In the genomic region with DNA sequence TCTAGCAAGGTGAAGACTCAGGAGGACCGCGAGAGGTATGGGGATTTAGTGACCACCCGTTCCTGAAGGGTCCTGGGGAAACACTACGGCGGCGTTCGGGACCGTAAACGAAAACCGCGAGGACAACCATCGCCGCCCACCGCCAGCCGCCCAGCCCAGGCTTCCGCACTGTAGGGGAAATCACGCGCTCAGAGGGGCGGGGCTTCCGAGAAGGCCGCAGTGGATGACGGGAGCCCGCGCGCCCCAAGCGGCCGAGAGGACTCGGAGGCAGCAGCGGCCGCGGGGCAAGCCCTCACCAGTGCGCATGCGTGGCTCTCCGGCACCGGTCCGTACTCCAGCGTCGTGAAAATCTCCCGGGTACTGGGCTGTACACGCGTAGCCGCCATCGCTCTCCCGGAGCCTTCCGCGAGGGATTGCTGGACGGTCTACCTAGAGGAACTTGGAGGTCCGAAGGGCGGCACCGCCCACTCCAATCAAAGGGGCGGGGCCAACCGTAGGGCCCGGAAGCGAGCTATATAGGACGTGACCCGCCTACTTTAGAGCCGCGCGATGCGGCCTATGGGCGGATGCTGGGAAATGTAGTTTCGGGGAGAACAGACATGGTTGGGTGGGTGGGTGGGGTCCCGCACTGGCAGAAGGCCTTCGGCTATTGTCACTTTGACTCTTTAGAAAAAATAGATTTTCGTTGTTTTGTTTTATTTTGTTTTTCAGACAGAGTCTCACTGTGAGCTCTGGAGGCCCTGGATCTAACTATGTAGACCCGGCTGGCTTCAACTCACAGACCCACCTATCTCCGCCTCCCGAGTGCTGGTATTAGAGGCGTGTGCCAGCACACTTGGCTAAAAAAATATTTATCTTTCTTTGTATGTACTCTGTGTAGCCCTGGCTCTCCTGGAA, we compare ENCODE assay signal across 7 mouse cellular contexts. TPM values are rescaled to one million over a fixed set of nuclear protein-coding genes. Genes with fewer than 3 reads are reported as not detected.
A peak's percentile ranks its signal among the peaks of the same experiment; 100 is the strongest.
DNase-seq lines count a peak whose midpoint lies in the region; ATAC-seq lines count a peak whose summit lies in the region.

A gene (plus strand): TSS at position 208 of the 897 bp plus-strand sequence.
A gene (minus strand): TSS at position 489 of the 897 bp plus-strand sequence.

- H3K9me3 ChIP-seq in embryonic facial prominence, embryonic 11.5 days (replicated peaks; ENCODE audit: control insufficient read depth, low read length), result no peaks in the 10 kb centered on the region
- no peaks in the 10 kb centered on the region for H3K9me3 ChIP-seq in limb, embryonic 10.5 days (replicated peaks)
- H3K9me3 ChIP-seq in midbrain, embryonic 13.5 days, result no peaks in the 10 kb centered on the region

- H3K4me1 ChIP-seq in embryonic facial prominence, embryonic 11.5 days (ENCODE audit: control insufficient read depth, insufficient read depth, low read length), result peaks cover 6% of the 10 kb centered on the region
- H3K4me1 ChIP-seq in limb, embryonic 10.5 days, result peaks cover 46% of the 10 kb centered on the region
- H3K4me1 ChIP-seq in midbrain, embryonic 13.5 days (replicated peaks), result peaks cover 32% of the 10 kb centered on the region

- peak within 1 kb of the TSS; percentile 75 for H3K27ac ChIP-seq in embryonic facial prominence, embryonic 11.5 days (replicated peaks; ENCODE audit: low read depth, low read length)
- peak within 1 kb of the TSS; percentile 98 for H3K27ac ChIP-seq in limb, embryonic 10.5 days
- peak within 1 kb of the TSS; percentile 93 for H3K27ac ChIP-seq in midbrain, embryonic 13.5 days

- H3K4me2 ChIP-seq in embryonic facial prominence, embryonic 11.5 days (ENCODE audit: low read depth, low read length), result peak within 1 kb of the TSS; percentile 84
- peak within 1 kb of the TSS; percentile 63 for H3K4me2 ChIP-seq in midbrain, embryonic 13.5 days (replicated peaks)

- ATAC-seq in embryonic facial prominence, embryonic 11.5 days (replicated peaks; ENCODE audit: insufficient number of reproducible peaks, low FRiP score, low TSS enrichment, low read depth), result peak; percentile 93
- peak; percentile 90 for ATAC-seq in granulocyte monocyte progenitor cell, adult 5-6 weeks (replicated peaks; ENCODE audit: poor library complexity, severe bottlenecking)
- peak; percentile 96 for ATAC-seq in midbrain, embryonic 13.5 days

- H3K36me3 ChIP-seq in embryonic facial prominence, embryonic 11.5 days (replicated peaks; ENCODE audit: control insufficient read depth, insufficient read depth, low read depth, low read length), result no peaks in the 10 kb centered on the region; the same call in 1 of the 2 replicates
- H3K36me3 ChIP-seq in limb, embryonic 10.5 days, result peaks cover 28% of the 10 kb centered on the region
- H3K36me3 ChIP-seq in midbrain, embryonic 13.5 days, result peaks cover 26% of the 10 kb centered on the region

- peak within 1 kb of the TSS; percentile 60 for H3K4me3 ChIP-seq in embryonic facial prominence, embryonic 11.5 days (ENCODE audit: low read depth, low read length)
- peak within 1 kb of the TSS; percentile 78 for H3K4me3 ChIP-seq in limb, embryonic 10.5 days
- peak within 1 kb of the TSS; percentile 62 for H3K4me3 ChIP-seq in midbrain, embryonic 13.5 days (replicated peaks)

- H3K9ac ChIP-seq in embryonic facial prominence, embryonic 11.5 days (replicated peaks; ENCODE audit: low read length), result peak within 1 kb of the TSS; percentile 86
- H3K9ac ChIP-seq in midbrain, embryonic 13.5 days (replicated peaks), result peak within 1 kb of the TSS; percentile 86

- no peaks in the 10 kb centered on the region for H3K27me3 ChIP-seq in embryonic facial prominence, embryonic 11.5 days (ENCODE audit: control insufficient read depth, insufficient read depth, low read length)
- no peaks in the 10 kb centered on the region for H3K27me3 ChIP-seq in limb, embryonic 10.5 days (ENCODE audit: low read depth, poor library complexity, severe bottlenecking)
- no peaks in the 10 kb centered on the region for H3K27me3 ChIP-seq in midbrain, embryonic 13.5 days

- 5% methylated on average over 69 of the region's 69 CpGs for WGBS in embryonic facial prominence, embryonic 11.5 days
- WGBS in limb, embryonic 10.5 days, result 5% methylated on average over 69 of the region's 69 CpGs
- 6% methylated on average over 63 of the region's 69 CpGs for WGBS in midbrain, embryonic 13.5 days

- DNase-seq in adrenal gland, postnatal 14 days, result peak; percentile 98
- peak; percentile 97 for DNase-seq in embryonic facial prominence, embryonic 11.5 days (ENCODE audit: low spot score)
- peak; percentile 97 for DNase-seq in kidney, adult 11 months
- peak; percentile 98 for DNase-seq in limb, embryonic 10.5 days (ENCODE audit: low spot score)
- peak; percentile 99 for DNase-seq in spleen, adult 12 weeks (ENCODE audit: low spot score)

RNA-seq across cellular contexts. Expression of the first gene that starts in this region (rescaled TPM):
- total RNA-seq in adrenal gland, postnatal 14 days (2021), result 55.6 and 58.5 TPM in 2 replicates
- polyA plus RNA-seq in embryonic facial prominence, embryonic 11.5 days (2014; fragmentation: Nextera tagmentation; extraction: Ambion mirVana), result 102 and 104 TPM in 2 replicates
- 74.2 and 91.6 TPM in 2 replicates for total RNA-seq in granulocyte monocyte progenitor cell, adult 5-6 weeks (2014; fragmentation: Nextera tagmentation)
- 48.8 and 58.4 TPM in 2 replicates for total RNA-seq in granulocyte monocyte progenitor cell, adult 5-6 weeks (2017)
- 105 and 109 TPM in 2 replicates for polyA plus RNA-seq in limb, embryonic 10.5 days (2016; fragmentation: Nextera tagmentation; extraction: Ambion mirVana)
- polyA plus RNA-seq in midbrain, embryonic 13.5 days (2015; fragmentation: Nextera tagmentation; extraction: Ambion mirVana), result 93.0 and 96.0 TPM in 2 replicates

RNA-seq across cellular contexts. Expression of the second gene that starts in this region (rescaled TPM):
- total RNA-seq in adrenal gland, postnatal 14 days (2021), result 59.8 and 59.9 TPM in 2 replicates
- polyA plus RNA-seq in embryonic facial prominence, embryonic 11.5 days (2014; fragmentation: Nextera tagmentation; extraction: Ambion mirVana), result 32.3 and 39.1 TPM in 2 replicates
- 53.4 and 59.8 TPM in 2 replicates for total RNA-seq in granulocyte monocyte progenitor cell, adult 5-6 weeks (2014; fragmentation: Nextera tagmentation)
- total RNA-seq in granulocyte monocyte progenitor cell, adult 5-6 weeks (2017), result 31.2 and 42.5 TPM in 2 replicates
- polyA plus RNA-seq in limb, embryonic 10.5 days (2016; fragmentation: Nextera tagmentation; extraction: Ambion mirVana), result 54.2 and 63.7 TPM in 2 replicates
- polyA plus RNA-seq in midbrain, embryonic 13.5 days (2015; fragmentation: Nextera tagmentation; extraction: Ambion mirVana), result 24.7 and 27.2 TPM in 2 replicates

Comparison
In these comparisons a context has a peak if more than half of its experiments do, and no peak if none do; other contexts are left out.
1. Peak in every context shown above with its lines: DNase-seq, ATAC-seq, H3K4me3 ChIP-seq and H3K27ac ChIP-seq.